9 mouse cellular contexts compared by ENCODE assay signal in genomic region chr8:47016268-47016946, GRCm38 (mm10). TPM values are rescaled to one million over a fixed set of nuclear protein-coding genes. Genes with fewer than 3 reads are reported as not detected.
DNase-seq lines count a peak whose midpoint lies in the region; ATAC-seq and TF ChIP-seq lines count a peak whose summit lies in the region.
"Had no signal": no experiment of that assay in that cellular context is flagged by ENCODE, and none has a peak within 500 bp of the region (broad histone marks: within the 10 kb centered on the region; RNA-seq: fewer than 3 reads in every experiment).

No protein-coding gene starts in this region.

- no peak overlapping the region for H3K4me2 ChIP-seq in intestine, embryonic 16.5 days (ENCODE audit: low read depth, low read length)
- no peak overlapping the region for H3K4me2 ChIP-seq in midbrain, embryonic 15.5 days
- H3K4me2 ChIP-seq: embryonic facial prominence, embryonic 15.5 days had no signal

- intact Hi-C loops in left cerebral cortex, postnatal 25 days (cut with DNase I): loop anchor here (1.0 kb wide), 1 partner anchor 354 kb away; no protein-coding TSS in a partner anchor

- no peak for TF ChIP-seq POLR2A in cortical plate, adult 2 months (IDR thresholded peaks at IDR 0.05; ENCODE audit: extremely low read depth, insufficient read depth, low read length)

- no peaks in the 10 kb centered on the region for H3K4me1 ChIP-seq in cortical plate, adult 2 months (ENCODE audit: control insufficient read depth, insufficient read depth, low read length)
- H3K4me1 ChIP-seq in intestine, embryonic 16.5 days (ENCODE audit: control insufficient read depth, insufficient read depth, low read length): peaks cover 2% of the 10 kb centered on the region
- no peaks in the 10 kb centered on the region for H3K4me1 ChIP-seq in midbrain, embryonic 15.5 days
- H3K4me1 ChIP-seq: embryonic facial prominence, embryonic 15.5 days had no signal

- no peak overlapping the region for H3K9ac ChIP-seq in intestine, embryonic 16.5 days (ENCODE audit: low read depth, low read length)
- no peak overlapping the region for H3K9ac ChIP-seq in midbrain, embryonic 15.5 days
- H3K9ac ChIP-seq: embryonic facial prominence, embryonic 15.5 days had no signal

- peak; percentile 98 for TF ChIP-seq CTCF in cortical plate, adult 2 months (IDR thresholded peaks at IDR 0.05; ENCODE audit: extremely low read depth, insufficient read depth, low read length)

- no peaks in the 10 kb centered on the region for H3K36me3 ChIP-seq in intestine, embryonic 16.5 days (ENCODE audit: control insufficient read depth, insufficient read depth, low read length)
- no peaks in the 10 kb centered on the region for H3K36me3 ChIP-seq in midbrain, embryonic 15.5 days (replicated peaks)
- H3K36me3 ChIP-seq: embryonic facial prominence, embryonic 15.5 days had no signal

- no peak overlapping the region for H3K4me3 ChIP-seq in cortical plate, adult 2 months (ENCODE audit: insufficient read depth, low read length)
- no peak overlapping the region for H3K4me3 ChIP-seq in intestine, embryonic 16.5 days (ENCODE audit: low read length)
- no peak overlapping the region for H3K4me3 ChIP-seq in midbrain, embryonic 15.5 days
- H3K4me3 ChIP-seq: embryonic facial prominence, embryonic 15.5 days had no signal

- no peaks in the 10 kb centered on the region for H3K9me3 ChIP-seq in intestine, embryonic 16.5 days (ENCODE audit: control insufficient read depth, low read length)
- H3K9me3 ChIP-seq in midbrain, embryonic 15.5 days: no peaks in the 10 kb centered on the region
- H3K9me3 ChIP-seq: embryonic facial prominence, embryonic 15.5 days had no signal

- H3K27ac ChIP-seq in cortical plate, adult 2 months (ENCODE audit: insufficient read depth, low read length): no peak overlapping the region
- H3K27ac ChIP-seq in intestine, embryonic 16.5 days (ENCODE audit: low read length): no peak overlapping the region
- no peak overlapping the region for H3K27ac ChIP-seq in midbrain, embryonic 15.5 days
- H3K27ac ChIP-seq: embryonic facial prominence, embryonic 15.5 days had no signal

- peak; percentile 82 for DNase-seq in 3T3-L1 (ENCODE audit: low read depth, low spot score)
- DNase-seq in adipocyte (ENCODE audit: low spot score): peak; percentile 81
- peak; percentile 21 to 24 for DNase-seq in gastrocnemius, adult 8-10 months (ENCODE audit: low spot score in 2 of 2)
- DNase-seq in left cerebral cortex, postnatal 25 days (ENCODE audit: low spot score in 2 of 2): peak; percentile 82 to 90
- peak; percentile 43 to 53 for DNase-seq in spleen, postnatal 36 days (ENCODE audit: low spot score in 2 of 2)

- peaks cover 8% of the 10 kb centered on the region for H3K27me3 ChIP-seq in intestine, embryonic 16.5 days (replicated peaks; ENCODE audit: control insufficient read depth, insufficient read depth, low read length)
- H3K27me3 ChIP-seq in midbrain, embryonic 15.5 days (replicated peaks): peaks cover 7% of the 10 kb centered on the region; the same call in 1 of the 2 replicates

- WGBS in intestine, embryonic 16.5 days: 41% methylated on average over 13 of the region's 13 CpGs
- WGBS in midbrain, embryonic 15.5 days: 35% methylated on average over 13 of the region's 13 CpGs

- peak; percentile 65 for ATAC-seq in intestine, embryonic 16.5 days
- peak; percentile 87 for ATAC-seq in midbrain, embryonic 15.5 days (replicated peaks)

RNA-seq across cellular contexts. Expression of gene Enpp6, which starts 29.7 kb away (rescaled TPM):
- 8.8 and 14.4 TPM in 2 replicates for polyA plus RNA-seq in cortical plate, adult 2 months (2012; rRNA removed)
- total RNA-seq in gastrocnemius, adult 8-10 months (2022): under 1 TPM; 0.22 to 0.97 (median 0.31) TPM
- polyA plus RNA-seq in intestine, embryonic 16.5 days (2015; fragmentation: Nextera tagmentation; extraction: Ambion mirVana): 0.15 and 0.21 TPM in 2 replicates
- 1 to 10 TPM; 6.4 to 7.4 TPM for total RNA-seq in left cerebral cortex, postnatal 25 days (2021)
- 0.15 TPM in 1 of 2 replicates, not detected in the other for polyA plus RNA-seq in midbrain, embryonic 15.5 days (2015; fragmentation: Nextera tagmentation; extraction: Ambion mirVana)

Comparison
In these comparisons a context has a peak if more than half of its experiments do, and no peak if none do; other contexts are left out.
1. DNase-seq: peak in every context shown above with its lines; median percentile 86 in left cerebral cortex, postnatal 25 days; 82 in 3T3-L1; 81 in adipocyte; 48 in spleen, postnatal 36 days; 22 in gastrocnemius, adult 8-10 months.